Mouse (Mus musculus) cerebellum, adult (tissue): ENCODE measurements around the gene Tm6sf2.
"Not testable (repeated sequence)": the region's sequence is repeated elsewhere in the genome, so short reads cannot be mapped to it uniquely, and the experiment has no call there.

Experiments used
- ATAC-seq: cut with Nextera tagmentation; 2 replicates; pipeline ENCODE4 v1.9.2; 2017; ENCODE audit warnings: mild to moderate bottlenecking, moderate library complexity, mixed read lengths; ENCODE audit not compliant: insufficient number of reproducible peaks, low FRiP score, low TSS enrichment

The Tm6sf2 gene

DNA sequence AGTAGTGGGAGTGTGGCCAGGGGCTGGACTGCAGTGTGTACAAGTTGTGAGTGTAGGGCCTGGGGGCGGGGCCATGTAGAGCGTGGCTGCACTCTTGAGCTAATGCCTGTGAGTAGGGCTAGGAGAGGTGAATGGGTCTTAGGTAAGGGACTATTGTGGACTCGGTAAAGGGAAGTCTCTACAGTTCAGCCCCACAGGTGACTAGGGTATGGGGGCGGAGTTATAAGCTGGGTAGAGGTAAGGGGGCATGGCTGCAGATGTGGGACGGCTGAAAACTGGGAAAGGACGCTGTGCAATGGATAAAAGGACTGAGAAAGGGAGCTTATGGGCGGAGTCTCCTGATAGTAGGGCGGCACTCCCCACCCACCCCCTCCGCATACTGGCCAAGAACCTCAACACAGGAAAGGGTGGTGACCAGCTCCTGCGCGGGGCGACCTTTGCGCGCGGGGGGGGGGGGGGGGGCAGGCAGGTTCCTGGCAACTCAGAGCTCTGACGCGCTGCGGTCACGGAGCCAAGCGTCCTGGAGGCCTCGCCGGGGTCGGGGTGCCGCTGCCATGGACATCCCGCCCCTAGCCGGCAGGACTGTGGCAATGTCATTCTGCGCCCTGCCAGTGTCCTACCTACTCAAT, at the start of gene Tm6sf2:
Tm6sf2 (plus strand) TSS at position 484 of the 629 bp plus-strand sequence.
- no peak for ATAC-seq

DNA sequence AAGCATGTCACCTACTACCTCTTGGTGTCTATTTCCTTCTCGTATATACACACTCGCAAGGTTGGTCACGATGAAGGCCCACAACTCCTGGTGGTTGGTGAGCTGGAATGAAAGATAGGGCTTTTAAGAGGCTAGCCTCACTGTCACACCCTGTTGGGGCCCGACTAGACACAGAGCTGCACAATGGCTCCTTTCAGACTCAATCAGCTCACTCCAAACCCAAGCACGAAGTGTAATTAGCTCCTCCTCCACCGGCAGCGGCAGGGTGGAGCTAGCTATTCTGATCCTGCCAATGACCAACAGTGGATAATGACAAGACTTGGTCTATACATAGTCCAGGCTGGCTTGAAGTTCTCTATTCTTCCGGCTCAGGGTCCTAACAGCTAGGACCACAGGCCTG, 49.1 kb upstream of the Tm6sf2 start:
- ATAC-seq = no peak

GRCm38 (mm10) chr8:70026151-70026550, 46.6 kb upstream of the Tm6sf2 start:
- ATAC-seq = no peak

- no peak for ATAC-seq
Observed at GRCm38 (mm10) chr8:70030255-70030654, 42.5 kb upstream of the Tm6sf2 start.

DNA sequence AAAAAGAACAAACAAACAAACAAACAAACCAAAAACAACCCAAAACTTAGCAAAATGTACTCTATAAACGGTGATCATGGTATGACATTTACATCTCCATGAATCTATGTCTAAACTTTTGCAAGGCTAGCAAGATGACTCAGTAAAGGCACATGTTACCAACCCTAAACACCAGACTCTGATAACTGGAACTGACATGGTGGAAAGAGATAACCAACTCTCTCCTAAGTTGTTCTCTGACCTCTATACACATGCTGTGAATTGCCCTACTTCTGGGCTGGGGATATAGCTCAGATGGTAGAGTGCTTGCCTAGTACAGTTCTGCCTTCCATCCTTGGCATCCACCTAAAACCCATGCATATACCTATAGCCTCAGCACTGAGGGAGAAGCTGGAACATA, 34.7 kb upstream of the Tm6sf2 start:
- no peak for ATAC-seq

DNA sequence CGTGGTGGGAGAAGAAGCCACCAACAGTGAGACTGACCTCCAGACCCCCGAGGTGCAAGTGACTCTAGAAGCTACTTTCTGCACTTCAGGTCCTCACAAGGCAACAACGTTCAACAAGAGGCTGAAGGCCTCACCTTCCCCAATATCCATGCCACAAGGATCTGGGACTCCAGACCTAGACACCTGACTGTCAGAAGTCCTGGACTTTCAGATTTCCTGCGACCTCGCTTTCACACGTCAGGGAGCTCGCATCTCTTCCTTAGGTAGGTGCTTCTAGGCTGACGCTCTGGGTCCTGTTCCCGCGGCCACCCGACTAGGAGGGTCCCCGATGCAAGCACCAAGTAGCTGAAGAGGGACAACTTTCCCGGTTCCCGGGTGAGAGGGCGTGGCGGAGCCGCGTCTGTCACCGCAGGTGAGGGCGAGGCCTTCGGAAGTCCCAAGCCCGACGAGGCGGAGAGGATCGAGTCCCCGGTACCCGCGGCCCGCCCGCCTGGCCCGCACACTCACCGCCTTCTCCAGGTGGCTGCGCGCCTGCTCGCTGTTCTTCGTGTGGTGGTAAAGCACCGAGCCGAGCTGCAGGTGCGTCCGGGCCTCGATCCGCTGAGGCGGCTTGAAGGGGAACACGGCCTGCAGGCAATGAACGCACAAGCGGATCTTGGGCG, 30.7 kb upstream of the Tm6sf2 start:
- ATAC-seq = no peak

GRCm38 (mm10) chr8:70042583-70043455, 29.9 kb upstream of the Tm6sf2 start, which contains the start of the genes Mau2 and Sugp1:
Mau2 (minus strand) TSS chr8:70042734.
Sugp1 (plus strand) TSS chr8:70042813.
- peak; percentile 96 for ATAC-seq

DNA sequence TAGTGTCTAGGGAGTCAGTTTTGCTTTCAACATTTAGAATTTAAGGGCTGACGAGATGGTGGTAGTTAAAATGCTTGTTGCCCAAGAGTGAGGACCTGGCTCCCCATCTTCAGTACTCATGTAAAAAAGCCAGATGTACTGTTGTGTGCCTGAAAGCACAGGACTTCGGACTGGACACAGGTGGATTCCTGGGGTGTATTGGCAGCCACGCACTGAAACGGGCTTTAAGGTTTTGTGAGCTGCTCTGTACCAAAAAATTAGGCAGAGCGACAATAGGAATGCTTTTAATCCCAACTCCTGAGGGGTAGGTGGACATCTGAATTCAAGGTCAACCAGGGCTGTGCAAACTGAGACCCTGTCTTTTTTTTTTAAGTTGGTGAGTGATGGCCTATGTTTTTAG, 28.7 kb upstream of the Tm6sf2 start:
- ATAC-seq = no peak

GRCm38 (mm10) chr8:70049662-70050061, 23.1 kb upstream of the Tm6sf2 start:
- ATAC-seq = no peak

DNA sequence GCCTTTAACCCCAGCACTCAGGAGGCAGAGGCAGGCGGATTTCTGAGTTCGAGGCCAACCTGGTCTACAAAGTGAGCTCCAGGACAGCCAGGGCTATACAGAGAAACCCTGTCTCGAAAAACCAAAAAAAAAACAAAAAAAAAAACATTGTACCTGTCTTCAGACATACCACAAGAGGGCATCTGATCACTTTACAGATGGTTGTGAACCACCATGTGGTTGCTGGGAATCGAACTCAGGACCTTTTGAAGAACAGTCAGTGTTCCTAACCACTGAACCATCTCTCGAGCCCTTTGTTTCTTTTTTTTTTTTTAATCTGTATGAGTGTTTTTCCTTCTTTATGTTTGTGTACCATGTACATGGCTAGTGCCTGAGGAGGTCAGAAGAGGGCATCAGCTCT, 22.3 kb upstream of the Tm6sf2 start:
- not testable (repeated sequence) for ATAC-seq

- no peak for ATAC-seq
Observed at GRCm38 (mm10) chr8:70057721-70058120, 15.0 kb upstream of the Tm6sf2 start.

GRCm38 (mm10) chr8:70071836-70072440, 786 bp upstream of the Tm6sf2 start:
- ATAC-seq = no peak

GRCm38 (mm10) chr8:70073120-70073519, 396 bp downstream of the Tm6sf2 start:
- ATAC-seq = no peak

GRCm38 (mm10) chr8:70073682-70074081, 958 bp downstream of the Tm6sf2 start:
- ATAC-seq = no peak

GRCm38 (mm10) chr8:70081976-70082375, 9.3 kb downstream of the Tm6sf2 start:
- no peak for ATAC-seq

DNA sequence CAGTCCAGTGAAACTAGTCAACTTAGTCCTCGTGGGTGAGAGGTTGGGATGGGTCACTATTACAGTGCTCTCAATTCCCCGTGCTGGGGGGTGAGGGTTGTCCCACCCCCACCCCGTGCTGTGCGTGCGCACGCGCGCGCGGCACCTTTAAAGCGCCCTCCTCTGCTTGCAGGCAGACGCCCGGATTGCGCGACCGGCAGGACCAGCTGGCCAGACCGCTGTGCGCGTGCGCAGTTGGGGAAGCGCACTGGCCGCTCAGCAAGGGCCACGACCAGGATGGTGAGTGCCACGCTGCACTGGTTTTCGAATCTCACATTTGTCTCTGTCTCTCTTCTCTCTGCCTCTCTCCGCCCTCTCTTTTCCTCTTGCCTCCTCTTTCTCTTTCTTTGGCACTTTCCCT, 10.6 kb downstream of the Tm6sf2 start, which contains the start of gene Hapln4:
Hapln4 (plus strand) TSS at position 173 of the 400 bp plus-strand sequence.
- peak; percentile 72 for ATAC-seq

DNA sequence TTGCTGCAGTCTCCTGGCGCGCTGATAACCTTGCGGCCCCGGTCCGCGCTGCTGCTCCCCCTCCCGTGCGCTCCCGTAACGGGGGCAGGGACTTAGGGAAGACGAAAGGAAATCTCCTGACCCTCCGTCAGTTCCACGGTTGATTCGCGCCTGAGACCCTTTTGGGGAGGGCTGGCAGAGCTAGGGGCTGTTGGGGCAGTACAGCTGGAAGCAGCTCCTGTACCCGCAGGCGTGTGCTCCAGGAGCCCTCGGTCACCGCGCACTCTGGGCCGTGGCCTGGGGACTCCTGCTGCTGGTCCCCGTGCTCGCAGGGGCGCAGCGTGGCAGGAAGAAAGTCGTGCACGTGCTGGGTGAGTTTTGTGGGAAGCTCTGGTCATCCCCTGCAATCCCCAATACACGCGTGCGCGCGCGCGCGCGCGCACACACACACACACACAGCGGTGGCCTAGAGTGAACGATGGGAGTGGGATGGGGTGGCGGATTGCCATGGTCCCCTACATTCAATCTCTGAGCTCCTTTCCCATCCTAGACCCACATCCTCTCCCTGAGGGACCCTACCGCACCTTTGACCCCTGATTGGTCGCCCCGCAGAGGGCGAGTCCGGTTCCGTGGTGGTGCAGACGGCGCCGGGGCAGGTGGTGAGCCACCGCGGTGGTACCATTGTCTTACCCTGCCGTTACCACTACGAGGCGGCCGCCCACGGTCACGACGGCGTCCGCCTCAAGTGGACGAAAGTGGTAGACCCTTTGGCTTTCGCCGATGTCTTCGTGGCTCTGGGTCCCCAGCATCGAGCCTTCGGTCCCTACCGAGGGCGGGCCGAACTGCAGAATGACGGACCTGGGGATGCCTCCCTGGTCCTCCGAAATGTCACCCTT, 11.7 kb downstream of the Tm6sf2 start:
- 0 out of 2 replicates have a peak, but pooled peaks have one; percentile 24 for ATAC-seq

GRCm38 (mm10) chr8:70086151-70086550, 13.4 kb downstream of the Tm6sf2 start:
- no peak for ATAC-seq

DNA sequence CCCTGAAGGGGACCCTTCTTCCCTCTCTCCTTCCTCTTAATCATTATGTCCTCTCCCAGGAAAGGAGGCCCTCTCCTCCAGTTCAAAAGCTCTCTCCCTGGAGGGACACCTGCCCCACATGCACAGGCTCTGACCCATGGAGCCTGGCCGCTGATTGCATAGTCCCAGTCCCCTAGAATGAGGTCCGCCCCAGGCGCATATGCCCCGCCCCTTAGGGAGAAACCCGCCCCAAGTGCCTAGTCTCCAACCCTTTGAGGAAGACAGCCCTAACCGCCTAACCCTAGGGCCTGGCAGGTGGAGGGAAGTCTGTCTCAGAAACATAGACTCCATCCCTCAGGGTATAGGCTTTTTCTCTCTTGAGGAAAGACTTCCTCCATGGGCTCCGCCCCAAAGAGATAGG, 14.5 kb downstream of the Tm6sf2 start:
- no peak for ATAC-seq
